Mouse (Mus musculus) megakaryocyte progenitor cell, adult 5-6 weeks (primary cell): Measurements from ENCODE around the gene Tmem246. TPM values are rescaled to one million over a fixed set of nuclear protein-coding genes. Genes with fewer than 3 reads are reported as not detected.
"Not testable (repeated sequence)": the region's sequence is repeated elsewhere in the genome, so short reads cannot be mapped to it uniquely, and the experiment has no call there.

Source experiments
- ATAC-seq: replicated peaks from 2 replicates; pipeline ENCODE4 v1.8.0; 2016; ENCODE audit warnings: mild to moderate bottlenecking, moderate TSS enrichment, inconsistent platforms; ENCODE audit not compliant: poor library complexity
- total RNA-seq, 2 experiments: library from RNA; stranded (forward) in 1 of 2; stranded (reverse) in 1 of 2; fragments of 157-497, 149-512 nt in 1 of 2; fragments of 200-1000 nt in 1 of 2; gene quantifications; 2 replicates each; pipeline versions ENCODE4 v1.2.3 to v1.2.4; 2015 to 2017

Gene Tmem246
- total RNA-seq (2015) (0.35 and 0.61 TPM in 2 replicates), total RNA-seq (2017) (0.08 and 0.20 TPM in 2 replicates)

DNA sequence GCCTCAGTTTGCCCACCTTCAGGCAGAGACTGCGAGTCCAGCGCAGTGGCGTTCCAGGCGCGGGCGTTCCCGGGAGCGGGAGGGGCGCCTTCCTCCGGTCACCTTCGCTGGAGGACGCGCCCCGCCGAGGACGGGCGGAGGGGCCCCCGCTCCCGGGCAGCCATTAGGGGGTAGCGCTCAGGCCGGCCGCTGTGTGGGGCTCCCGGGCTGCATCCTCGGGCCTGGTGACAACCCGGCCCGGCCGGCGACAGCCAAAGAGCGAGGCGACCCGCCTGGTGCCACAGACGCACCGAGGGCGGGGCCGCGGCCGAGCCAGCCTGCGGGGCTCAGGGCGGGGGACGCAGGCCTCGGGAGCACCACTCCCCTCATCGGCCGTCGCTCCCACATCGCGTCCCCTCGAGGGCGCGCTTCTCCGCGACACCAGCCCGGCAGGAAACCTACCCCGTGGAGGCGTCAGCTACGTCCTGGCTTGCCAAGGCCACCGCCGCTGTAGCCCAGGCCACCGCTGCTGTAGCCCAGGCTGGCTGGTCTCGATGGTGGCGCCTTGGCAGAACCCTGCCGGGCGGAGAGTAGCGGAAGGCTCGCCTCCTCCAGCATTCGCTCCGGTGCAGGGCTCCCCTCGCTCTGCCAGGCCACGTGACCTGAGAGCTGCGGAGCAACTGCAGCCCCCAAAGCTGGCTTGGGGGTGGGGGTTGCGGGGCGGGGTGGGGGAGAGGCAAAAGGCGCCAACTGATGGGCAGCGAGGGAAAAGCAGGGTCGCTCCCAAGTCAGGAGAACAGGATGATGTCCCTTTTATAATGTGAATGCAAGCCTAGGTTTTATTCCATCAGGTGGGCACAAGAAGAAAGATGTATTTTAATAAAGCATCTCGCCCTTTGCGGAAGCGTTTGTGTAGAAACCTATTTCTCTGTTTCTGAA, at the start of gene Tmem246:
Gene Tmem246, minus strand, starts transcription at position 694 of the 918 bp plus-strand sequence.
- peak; percentile 80 for ATAC-seq

DNA sequence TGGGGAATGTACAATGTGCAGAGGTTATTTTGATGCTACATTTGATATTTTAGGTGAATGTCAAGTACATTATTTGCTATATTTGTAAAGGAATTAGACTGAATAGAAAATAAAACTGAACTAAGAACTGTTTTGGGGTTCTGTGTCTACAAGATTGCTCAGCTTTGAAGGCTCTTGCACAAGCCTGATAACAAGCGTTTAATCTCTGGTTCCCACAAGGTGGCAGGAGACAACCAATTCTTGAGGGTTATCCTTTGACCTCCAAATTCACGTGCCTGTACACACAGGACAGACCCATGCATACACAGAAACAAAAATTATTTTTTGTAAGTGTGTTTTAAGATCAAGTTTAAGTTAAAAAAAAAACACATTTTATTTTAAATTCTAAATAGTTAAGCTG, 42.2 kb upstream of the Tmem246 start:
- ATAC-seq, result peak; percentile 98

GRCm38 (mm10) chr4:49637821-49638220, 40.1 kb upstream of the Tmem246 start:
- ATAC-seq, result no peak

DNA sequence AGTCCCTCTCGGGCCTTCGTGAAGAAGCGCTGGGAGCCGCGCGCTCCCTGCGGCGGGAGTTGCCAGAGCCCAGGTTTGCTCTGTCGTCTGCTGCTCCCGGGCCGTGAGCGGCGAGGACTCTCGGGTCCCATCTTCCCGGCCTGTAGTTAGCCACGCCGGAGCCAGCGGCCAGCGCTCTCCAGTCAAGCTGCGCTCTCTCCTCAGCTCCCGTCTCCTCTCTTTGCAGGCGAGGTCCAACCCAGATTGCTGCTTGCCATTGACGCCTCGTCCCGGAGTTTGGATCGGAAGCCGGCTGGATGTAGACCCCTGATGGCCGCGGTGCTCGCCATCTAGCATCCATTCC, 34.4 kb upstream of the Tmem246 start:
- no peak for ATAC-seq

- peak; percentile 92 for ATAC-seq
Measured at GRCm38 (mm10) chr4:49631319-49632138, 33.9 kb upstream of the Tmem246 start, which contains the start of gene Rnf20. Rnf20 (plus strand) TSS chr4:49632006.

DNA sequence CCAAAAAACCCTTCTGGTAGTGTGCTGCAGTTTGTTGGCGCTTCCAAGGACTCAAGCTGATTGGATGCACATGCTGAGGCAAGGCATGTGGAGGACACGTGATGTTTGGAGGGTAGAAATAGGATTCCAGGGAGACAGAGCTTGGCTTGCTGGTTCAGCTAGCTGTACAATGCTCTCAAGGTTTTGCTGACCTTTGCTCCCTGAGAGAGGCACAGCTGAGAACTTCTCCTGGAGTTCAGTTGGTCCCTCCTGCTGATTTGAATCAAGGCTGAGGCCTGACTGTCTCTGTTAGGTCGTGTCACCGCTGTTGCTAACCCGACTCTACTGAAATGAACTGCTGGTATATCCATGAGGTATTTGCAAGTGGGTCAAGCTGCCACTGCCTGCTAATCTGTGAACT, 31.3 kb upstream of the Tmem246 start:
- ATAC-seq, result no peak

DNA sequence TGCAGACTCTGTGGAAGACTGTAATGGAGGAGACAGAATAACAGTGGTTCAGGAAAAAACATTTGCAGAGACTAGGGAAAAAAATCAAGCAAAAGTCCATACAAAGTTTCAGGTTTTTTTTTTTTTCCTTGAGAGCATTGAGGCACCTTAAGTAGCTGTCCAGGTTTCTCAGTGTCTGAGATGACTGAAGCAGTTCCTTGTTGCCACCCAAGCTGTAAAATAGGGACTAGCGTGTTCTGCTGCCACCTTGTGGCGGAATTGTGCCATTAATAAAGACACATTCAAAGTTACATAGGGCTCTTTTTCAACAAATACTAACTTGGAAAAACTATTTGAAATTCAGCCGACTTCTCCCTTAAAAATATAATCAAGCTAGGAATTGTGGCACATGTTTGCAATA, 29.3 kb upstream of the Tmem246 start:
- ATAC-seq, result peak; percentile 69

GRCm38 (mm10) chr4:49624969-49625368, 27.3 kb upstream of the Tmem246 start:
- not testable (repeated sequence) for ATAC-seq

GRCm38 (mm10) chr4:49623916-49624315, 26.2 kb upstream of the Tmem246 start:
- ATAC-seq, result no peak

- no peak for ATAC-seq
Measured at GRCm38 (mm10) chr4:49622272-49622671, 24.6 kb upstream of the Tmem246 start.

DNA sequence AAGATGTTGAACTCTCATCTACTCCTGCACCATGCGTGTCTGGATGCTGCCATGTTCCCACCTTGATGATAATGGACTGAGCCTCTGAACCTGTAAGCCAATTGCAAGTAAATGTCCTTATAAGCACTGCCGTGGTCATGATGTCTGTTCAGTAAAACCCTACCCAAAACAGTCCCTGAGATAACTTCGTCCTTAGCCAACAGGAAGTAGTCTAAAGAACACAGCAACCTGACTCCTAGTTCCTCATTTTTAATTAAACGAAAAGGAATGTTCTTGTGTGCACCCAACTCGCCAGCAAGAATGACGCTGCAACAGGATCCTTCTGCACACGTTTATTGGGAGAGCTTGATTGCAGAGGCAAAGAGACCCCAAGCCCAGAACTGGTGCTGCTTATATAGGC, 22.2 kb upstream of the Tmem246 start:
- ATAC-seq, result peak; percentile 87

DNA sequence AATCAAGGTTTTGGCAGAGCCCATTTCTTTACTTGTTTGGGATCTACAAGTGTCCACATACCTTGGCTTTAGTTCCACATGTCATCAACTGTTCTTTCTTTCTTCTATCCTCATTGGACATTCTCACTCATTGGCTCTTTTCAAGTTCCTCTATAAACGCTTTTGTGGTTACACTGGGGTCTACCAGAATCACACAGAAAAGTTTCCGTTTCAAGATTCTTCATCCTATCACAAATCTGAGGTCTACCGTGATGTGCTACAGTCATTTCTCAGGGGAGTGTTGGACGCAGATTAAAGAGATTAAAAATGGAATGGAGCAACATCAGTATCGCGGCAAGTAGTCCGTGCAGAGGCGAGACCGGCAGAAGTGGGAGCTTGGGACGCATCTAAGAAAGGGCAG, 19.2 kb upstream of the Tmem246 start:
- ATAC-seq, result peak; percentile 82

- ATAC-seq, result peak; percentile 42
Measured at GRCm38 (mm10) chr4:49605459-49605858, 7.8 kb upstream of the Tmem246 start.

GRCm38 (mm10) chr4:49604616-49605015, 6.9 kb upstream of the Tmem246 start:
- ATAC-seq, result no peak

DNA sequence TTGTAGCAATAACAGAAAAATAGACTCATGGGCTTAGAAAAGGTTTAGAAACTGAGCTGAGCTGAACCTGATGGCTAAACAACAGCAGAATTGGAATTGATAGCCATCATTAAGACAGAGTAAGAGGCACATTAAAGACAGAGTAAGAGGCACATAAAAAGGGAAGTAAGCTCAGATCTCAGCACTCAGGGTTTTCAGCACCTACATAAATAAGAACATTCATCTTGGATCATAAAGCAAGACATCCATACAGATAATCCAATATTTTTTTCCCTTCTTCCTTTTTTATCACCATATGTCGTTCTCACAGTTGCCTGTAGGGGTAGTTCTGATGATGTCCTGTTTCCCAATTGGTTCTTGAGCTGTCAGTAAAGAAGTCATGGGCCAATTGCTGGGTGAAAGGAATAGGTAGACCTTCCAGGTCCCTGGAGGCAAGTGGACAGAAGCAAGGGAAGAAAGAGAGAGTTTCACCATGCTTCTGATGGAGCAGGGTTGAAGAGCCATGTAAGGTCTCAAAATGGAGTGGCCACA, 6.4 kb upstream of the Tmem246 start:
- peak; percentile 51 for ATAC-seq

- ATAC-seq, result no peak
Measured at GRCm38 (mm10) chr4:49603161-49603560, 5.5 kb upstream of the Tmem246 start.

DNA sequence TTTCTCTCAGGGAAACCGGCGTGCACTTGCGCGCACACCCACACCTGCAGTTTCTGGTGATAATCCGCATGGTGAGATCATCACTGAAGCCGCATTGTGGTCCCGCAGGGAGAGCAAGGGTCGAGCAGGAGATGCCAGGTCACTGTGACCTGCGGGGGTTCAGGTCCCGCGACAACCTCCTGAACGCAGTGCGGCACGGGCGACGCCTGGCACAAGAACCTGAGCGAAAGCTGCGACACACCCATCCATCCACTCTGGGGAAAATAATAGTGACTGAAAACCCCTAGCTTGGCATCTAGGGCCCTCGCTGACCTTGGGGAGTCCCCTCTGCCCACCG, 862 bp downstream of the Tmem246 start:
- ATAC-seq, result peak; percentile 54

DNA sequence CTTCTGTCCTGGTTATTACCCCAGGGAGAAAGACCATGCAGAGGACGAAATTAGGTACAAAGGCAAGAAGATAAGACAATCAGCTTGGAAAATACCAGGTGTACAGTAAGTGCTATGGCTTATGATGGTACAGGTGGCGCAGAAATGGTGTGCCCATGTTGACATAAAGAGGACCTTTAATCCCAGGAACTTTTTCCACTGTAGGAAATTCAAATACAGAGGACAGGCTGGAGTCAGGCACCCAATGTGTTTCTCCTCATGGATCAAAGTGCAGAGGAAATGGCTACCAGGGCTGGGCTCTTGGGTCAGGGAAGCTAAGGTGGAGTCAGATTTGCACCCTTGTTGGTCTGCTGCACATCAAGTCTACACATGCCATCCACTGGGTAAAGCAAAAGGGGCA, 7.5 kb downstream of the Tmem246 start:
- no peak for ATAC-seq

DNA sequence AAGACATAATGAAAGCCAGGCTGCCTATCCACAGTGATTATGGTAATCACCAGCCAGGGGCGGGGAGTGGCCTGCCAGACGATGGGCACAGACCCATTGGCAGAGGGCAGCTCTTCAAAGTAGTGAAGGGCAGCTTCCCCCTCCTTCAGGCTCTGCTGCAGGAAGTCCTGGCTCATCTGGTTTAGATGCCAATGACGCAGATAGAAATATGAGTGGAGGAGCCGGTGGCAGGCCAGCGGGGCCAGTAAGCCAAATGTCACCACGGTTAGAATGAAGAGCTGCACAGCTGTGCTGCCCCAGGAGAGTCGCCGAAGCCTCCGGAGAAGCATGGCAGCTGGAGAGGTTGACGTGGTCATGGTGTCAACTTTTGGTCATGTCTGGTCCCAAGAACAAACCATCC, 10.9 kb downstream of the Tmem246 start:
- ATAC-seq, result no peak

GRCm38 (mm10) chr4:49585524-49586101, 12.1 kb downstream of the Tmem246 start:
- ATAC-seq, result no peak
